Mouse (Mus musculus) cerebellum, postnatal 25 days (tissue): Measurements from ENCODE around the gene Cacnb4.
A peak's percentile ranks its signal among the peaks of the same experiment; 100 is the strongest.

Experiments
- DNase-seq, 2 experiments: peaks; one replicate each; pipeline ENCODE4 v3.0.0; 2021; ENCODE audit warnings: mixed read lengths in 2 of 2

Cacnb4 gene

GRCm38 (mm10) chr2:52516534-52516933 is 160.1 kb downstream of the Cacnb4 start:
- peak in 1 of 2 experiments; percentile 47 for DNase-seq

GRCm38 (mm10) chr2:52512865-52513388 is 163.7 kb downstream of the Cacnb4 start:
- no peak for DNase-seq

- no peak for DNase-seq
Measured at GRCm38 (mm10) chr2:52512206-52512605, 164.4 kb downstream of the Cacnb4 start.

- DNase-seq = peak; percentile 36 to 41
Measured at GRCm38 (mm10) chr2:52511799-52512198, 164.8 kb downstream of the Cacnb4 start.

GRCm38 (mm10) chr2:52509779-52510500 is 166.7 kb downstream of the Cacnb4 start:
- DNase-seq = no peak

GRCm38 (mm10) chr2:52505164-52505563 is 171.5 kb downstream of the Cacnb4 start:
- no peak for DNase-seq

GRCm38 (mm10) chr2:52504762-52505161 is 171.9 kb downstream of the Cacnb4 start:
- DNase-seq = peak in 1 of 2 experiments; percentile 58

GRCm38 (mm10) chr2:52499849-52500262 is 176.8 kb downstream of the Cacnb4 start:
- peak; percentile 70 to 75 for DNase-seq

- peak; percentile 58 to 62 for DNase-seq
Measured at GRCm38 (mm10) chr2:52499101-52499537, 177.5 kb downstream of the Cacnb4 start.

GRCm38 (mm10) chr2:52495097-52495694 is 181.4 kb downstream of the Cacnb4 start:
- no peak for DNase-seq

- DNase-seq = no peak
Measured at GRCm38 (mm10) chr2:52494274-52494673, 182.4 kb downstream of the Cacnb4 start.

GRCm38 (mm10) chr2:52492867-52493266 is 183.8 kb downstream of the Cacnb4 start:
- DNase-seq = no peak

- no peak for DNase-seq
Measured at GRCm38 (mm10) chr2:52489840-52490239, 186.8 kb downstream of the Cacnb4 start.

- no peak for DNase-seq
Measured at GRCm38 (mm10) chr2:52483496-52483895, 193.1 kb downstream of the Cacnb4 start.

- no peak for DNase-seq
Measured at GRCm38 (mm10) chr2:52480476-52480875, 196.2 kb downstream of the Cacnb4 start.

- DNase-seq = no peak
Measured at GRCm38 (mm10) chr2:52478501-52478900, 198.1 kb downstream of the Cacnb4 start.

GRCm38 (mm10) chr2:52477550-52477907 is 199.1 kb downstream of the Cacnb4 start:
- no peak for DNase-seq

- no peak for DNase-seq
Measured at GRCm38 (mm10) chr2:52476801-52477549, 199.7 kb downstream of the Cacnb4 start.

GRCm38 (mm10) chr2:52475854-52476253 is 200.8 kb downstream of the Cacnb4 start:
- peak; percentile 93 to 94 for DNase-seq

- peak; percentile 68 to 74 for DNase-seq
Measured at GRCm38 (mm10) chr2:52474570-52474969, 202.1 kb downstream of the Cacnb4 start.

- DNase-seq = peak in 1 of 2 experiments; percentile 66
Measured at GRCm38 (mm10) chr2:52471545-52472291, 204.9 kb downstream of the Cacnb4 start.

GRCm38 (mm10) chr2:52470044-52470560 is 206.5 kb downstream of the Cacnb4 start:
- no peak for DNase-seq
